Mouse (Mus musculus) G1E (cell line): ENCODE results near the gene Gm10309.

Source experiments
- CTCF ChIP-seq: IDR thresholded peaks from 2 replicates; pipeline ENCODE4 v1.5.1; 2012; ENCODE audit warnings: low read depth, low read length, inconsistent platforms, mixed read lengths
- TAL1 ChIP-seq: conservative IDR thresholded peaks from 2 replicates; pipeline ENCODE4 v1.6.1; 2012; ENCODE audit warnings: low read depth, low read length, inconsistent platforms, mixed read lengths

- TF ChIP-seq CTCF = no peak
- no peak for TF ChIP-seq TAL1
Measured at GRCm38 (mm10) chr17:86522649-86523048, 17.6 kb upstream of the Gm10309 start.
